Mouse (Mus musculus) layer of hippocampus, adult 8-10 months (tissue): ENCODE data around the gene Flrt1. TPM values are rescaled to one million over a fixed set of nuclear protein-coding genes. Genes with fewer than 3 reads are reported as not detected.
"Not testable (repeated sequence)": the region's sequence is repeated elsewhere in the genome, so short reads cannot be mapped to it uniquely, and the experiment has no call there.

Experiments used
- DNase-seq, 2 experiments: peaks; one replicate each; pipeline ENCODE4 v3.0.0; 2022; ENCODE audit warnings: low spot score in 2 of 2
- total RNA-seq, 4 experiments: library from RNA; stranded (reverse); gene quantifications; 2 replicates each; pipeline ENCODE4 v1.2.4; 2022

Gene Flrt1
- total RNA-seq, 4 experiments from 2014 or later: 18.9 to 23.5 (median 21.5) TPM

DNA sequence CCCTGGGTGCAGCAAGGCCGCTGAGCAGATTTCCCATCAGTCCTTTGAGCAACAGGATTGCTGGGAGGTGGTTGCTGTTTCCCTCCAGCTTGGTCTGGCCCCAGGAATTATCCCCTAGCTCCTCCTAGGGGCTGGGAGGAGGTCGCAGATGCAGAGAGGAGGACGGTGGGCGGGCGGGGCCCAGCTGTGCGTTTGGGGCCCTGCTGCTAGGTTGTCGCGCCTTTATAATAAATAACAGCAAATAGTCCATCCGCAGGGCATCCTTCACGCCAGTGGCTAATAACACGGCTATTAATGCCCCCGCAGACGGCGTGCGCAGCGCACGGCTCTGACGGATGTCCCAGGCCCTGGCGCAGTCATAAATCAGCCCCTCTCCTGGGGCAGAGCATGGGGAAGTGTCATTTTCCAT, 1.5 kb downstream of the Flrt1 start:
- no peak for DNase-seq

- no peak for DNase-seq
Observed at GRCm38 (mm10) chr19:7103349-7103992, 2.1 kb downstream of the Flrt1 start.

DNA sequence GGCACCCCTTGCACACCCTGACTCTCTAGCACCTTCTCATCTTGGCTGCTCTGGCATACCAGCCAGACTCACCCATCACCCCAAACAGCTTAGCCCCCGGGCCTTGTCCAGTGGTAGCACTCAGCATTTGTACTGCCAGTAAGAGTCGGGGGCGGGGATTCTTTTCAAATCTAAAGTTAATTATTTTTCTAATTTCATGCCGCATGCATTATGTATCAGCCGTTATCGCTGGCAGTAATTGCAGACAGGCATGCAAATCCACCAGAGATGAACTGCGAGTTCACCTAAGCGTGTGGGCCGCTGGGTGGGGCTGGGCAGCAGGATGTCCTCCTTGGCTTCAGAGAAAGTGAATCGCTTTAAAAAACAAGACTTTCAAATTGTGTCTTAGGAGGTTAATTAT, 3.5 kb downstream of the Flrt1 start:
- no peak for DNase-seq

- no peak for DNase-seq
Observed at GRCm38 (mm10) chr19:7099620-7100155, 5.8 kb downstream of the Flrt1 start.

- DNase-seq: no peak
Observed at GRCm38 (mm10) chr19:7092756-7093155, 12.8 kb downstream of the Flrt1 start.

- DNase-seq: no peak
Observed at GRCm38 (mm10) chr19:7091448-7092050, 14.0 kb downstream of the Flrt1 start.

DNA sequence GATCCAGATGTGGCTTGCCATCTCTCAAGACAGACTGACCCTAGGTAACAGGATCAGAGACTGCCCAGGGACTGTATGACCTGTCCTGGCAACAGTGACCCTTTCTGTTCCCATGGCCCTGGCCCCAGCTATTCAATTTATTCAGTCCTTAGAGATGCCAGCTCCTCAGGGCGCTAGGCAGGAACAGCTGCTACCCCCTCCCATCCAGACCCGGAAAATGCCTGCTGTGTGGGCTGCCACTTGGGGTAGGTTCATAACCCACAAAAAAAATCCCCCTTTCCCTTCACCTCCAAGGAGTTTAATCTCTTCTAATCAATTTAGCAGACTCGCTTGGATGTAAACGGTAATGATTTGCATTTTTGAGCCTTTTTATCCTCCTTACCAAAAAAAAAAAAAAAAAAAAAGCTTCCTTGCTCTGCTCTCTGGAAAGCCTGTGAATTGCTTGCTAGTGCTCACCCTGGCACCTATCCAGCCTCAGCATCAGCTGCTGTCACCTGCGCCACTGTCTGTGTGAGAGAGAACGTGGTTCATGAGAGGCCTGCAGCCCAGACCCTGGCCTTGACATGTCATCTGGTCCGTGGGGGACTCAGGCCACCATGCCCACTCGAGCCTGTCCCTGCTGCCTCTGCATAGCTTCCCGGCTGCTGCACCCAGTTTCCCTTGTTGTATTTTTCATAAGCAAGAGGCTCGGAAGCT, 15.0 kb downstream of the Flrt1 start:
- DNase-seq: peak in 1 of 2 experiments; percentile 44

GRCm38 (mm10) chr19:7089842-7090251, 15.7 kb downstream of the Flrt1 start:
- no peak for DNase-seq

GRCm38 (mm10) chr19:7089050-7089449, 16.5 kb downstream of the Flrt1 start:
- DNase-seq: no peak

- DNase-seq: no peak
Observed at GRCm38 (mm10) chr19:7088558-7088957, 17.0 kb downstream of the Flrt1 start.

- DNase-seq: no peak
Observed at GRCm38 (mm10) chr19:7084734-7085133, 20.8 kb downstream of the Flrt1 start.

DNA sequence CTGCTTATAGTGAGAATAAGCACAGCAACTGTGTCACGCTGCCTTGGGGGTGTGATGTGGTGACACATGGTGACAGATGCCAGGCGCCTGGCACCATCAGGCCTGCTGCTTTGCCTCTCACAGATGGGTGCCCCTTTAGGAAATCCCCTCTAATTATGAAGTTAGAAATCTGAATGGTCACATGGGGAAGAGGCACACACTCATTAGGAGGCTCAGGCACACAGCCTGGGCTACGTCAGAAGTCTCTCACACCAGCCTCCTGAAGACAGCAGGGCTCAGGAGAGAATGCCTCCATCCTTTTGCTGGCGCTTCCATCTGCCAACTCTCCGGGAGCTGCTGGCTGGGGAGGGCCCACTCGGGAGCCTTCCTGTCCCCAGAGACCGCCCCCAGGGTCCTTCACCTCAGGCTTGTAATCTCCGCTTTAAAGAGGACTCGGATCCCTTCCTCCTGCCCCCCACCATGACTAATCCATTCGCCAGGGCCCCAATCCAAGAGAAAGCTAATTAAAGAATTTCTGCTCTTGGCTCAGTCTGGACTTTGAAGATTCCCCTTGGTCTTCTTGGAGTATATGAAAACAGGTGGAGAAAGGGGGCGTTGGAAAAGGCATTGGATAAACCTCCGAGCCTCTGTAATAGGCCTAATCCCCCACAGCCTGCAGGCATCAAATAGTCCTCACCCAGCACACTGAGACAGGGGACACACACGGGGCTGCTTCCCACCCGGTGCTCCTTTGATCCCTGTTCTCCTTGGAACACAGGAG, 22.3 kb downstream of the Flrt1 start:
- DNase-seq: peak in 1 of 2 experiments; percentile 45

DNA sequence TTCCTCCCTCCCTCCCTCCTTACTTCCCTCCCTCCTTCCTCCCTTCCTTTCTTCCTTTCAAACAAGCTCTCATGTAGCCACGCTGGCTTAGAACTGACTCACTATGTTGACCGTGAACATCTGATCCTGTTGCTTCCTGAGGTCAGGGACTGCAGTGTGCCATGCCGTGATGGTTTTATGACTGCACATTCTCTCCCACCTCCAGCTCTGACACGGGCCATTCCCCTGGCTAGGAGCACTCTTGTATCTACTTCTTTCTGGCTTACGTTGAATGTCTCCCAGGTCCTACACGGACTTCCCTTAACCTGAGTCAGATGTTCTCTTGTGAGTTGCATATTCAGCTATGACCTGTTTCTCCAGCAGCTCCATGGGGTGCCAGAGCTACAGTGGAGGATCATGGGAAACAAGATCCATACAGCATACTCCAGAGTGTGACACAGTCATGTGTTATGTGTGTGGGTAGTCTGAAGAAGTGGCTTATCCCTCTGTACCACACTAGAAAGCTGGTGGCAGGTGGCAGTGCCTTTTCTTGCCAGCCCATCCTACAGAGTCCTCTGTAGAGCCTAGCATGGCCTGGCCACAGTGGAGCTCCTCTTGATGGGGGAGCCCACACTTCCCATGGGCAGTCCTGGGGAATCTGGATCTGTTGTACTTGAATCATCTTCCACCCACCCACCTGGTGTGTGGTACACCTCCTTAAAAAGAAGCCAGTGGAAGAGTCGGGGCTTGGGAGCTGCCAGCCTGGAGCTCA, 23.8 kb downstream of the Flrt1 start:
- no peak for DNase-seq

- no peak for DNase-seq
Observed at GRCm38 (mm10) chr19:7078271-7078670, 27.3 kb downstream of the Flrt1 start.

DNA sequence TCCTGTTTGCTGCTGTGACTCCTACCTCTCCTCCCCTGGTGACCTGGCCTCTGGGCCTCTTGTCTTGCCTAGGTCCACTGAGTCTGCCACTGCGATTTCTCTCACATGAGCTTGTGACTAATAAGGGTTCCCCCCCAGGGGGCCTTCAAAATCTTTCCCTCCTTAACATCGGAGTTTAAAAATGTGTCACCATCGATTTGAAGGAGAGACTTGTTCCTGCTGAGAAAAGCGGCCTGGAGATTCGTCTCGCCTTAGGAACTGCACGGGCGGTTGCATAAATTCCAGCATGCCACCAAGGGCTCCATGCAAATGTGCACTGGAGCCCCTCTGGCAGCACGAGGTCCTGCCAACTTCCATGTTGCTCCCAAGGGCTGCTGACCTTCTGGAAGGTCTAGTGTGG, 27.9 kb downstream of the Flrt1 start:
- DNase-seq: no peak

GRCm38 (mm10) chr19:7075336-7075735, 30.2 kb downstream of the Flrt1 start:
- not testable (repeated sequence) for DNase-seq

GRCm38 (mm10) chr19:7073997-7074781, 31.3 kb downstream of the Flrt1 start:
- no peak for DNase-seq

- DNase-seq: no peak
Observed at GRCm38 (mm10) chr19:7072221-7072620, 33.3 kb downstream of the Flrt1 start.

- DNase-seq: no peak
Observed at GRCm38 (mm10) chr19:7070775-7071174, 34.8 kb downstream of the Flrt1 start.
